Mouse (Mus musculus) MEL (cell line): ENCODE results near the gene Gsc. TPM values are rescaled to one million over a fixed set of nuclear protein-coding genes. Genes with fewer than 3 reads are reported as not detected.

Experiments used
- DNase-seq: peaks from one replicate; pipeline ENCODE4 v3.0.0; 2011; ENCODE audit warnings: low read depth, low spot score
- H3K27ac ChIP-seq: 2 replicates; pipeline ENCODE4 v1.5.1; 2012; ENCODE audit warnings: low read depth, mild to moderate bottlenecking, control low read depth, low read length, moderate library complexity; ENCODE audit not compliant: control insufficient read depth
- H3K27me3 ChIP-seq, 2 experiments: fragments of 150-350 bp in 1 of 2; sonication (generic) in 1 of 2; 2 replicates each; pipeline ENCODE4 v1.6.1; 2012; ENCODE audit warnings: low read length in 2 of 2, mild to moderate bottlenecking in 2 of 2, improper control_type of control experiment in 1 of 2, moderate library complexity in 1 of 2; ENCODE audit not compliant: insufficient read depth in 2 of 2, control insufficient read depth in 1 of 2
- H3K36me3 ChIP-seq, 2 experiments: 2 replicates each; pipeline ENCODE4 v1.6.1; 2012 to 2014; ENCODE audit warnings: low read length in 2 of 2, improper control_type of control experiment in 1 of 2, inconsistent platforms in 1 of 2, mild to moderate bottlenecking in 1 of 2; ENCODE audit not compliant: insufficient read depth in 2 of 2, control insufficient read depth in 1 of 2
- H3K4me1 ChIP-seq, 2 experiments: fragments of 150-350 bp in 1 of 2; sonication (generic) in 1 of 2; 2 replicates each; pipeline ENCODE4 v1.6.1; 2012; ENCODE audit warnings: low read length in 2 of 2, improper control_type of control experiment in 1 of 2, mild to moderate bottlenecking in 1 of 2; ENCODE audit not compliant: insufficient read depth in 2 of 2, control insufficient read depth in 1 of 2
- H3K4me3 ChIP-seq, 2 experiments: fragments of 150-350 bp in 1 of 2; sonication (generic) in 1 of 2; 2 replicates each; pipeline ENCODE4 v1.5.1; 2012; ENCODE audit warnings: low read depth in 2 of 2, low read length in 2 of 2, mild to moderate bottlenecking in 2 of 2, moderate library complexity in 2 of 2, control low read depth in 1 of 2, improper control_type of control experiment in 1 of 2; ENCODE audit not compliant: control insufficient read depth in 1 of 2, insufficient read depth in 1 of 2
- H3K79me2 ChIP-seq: 2 replicates; pipeline ENCODE4 v1.6.1; 2012; ENCODE audit warnings: mild to moderate bottlenecking, low read length, moderate library complexity; ENCODE audit not compliant: control insufficient read depth, poor library complexity, insufficient read depth
- H3K9ac ChIP-seq: 2 replicates; pipeline ENCODE4 v1.6.1; 2012; ENCODE audit warnings: low read depth, mild to moderate bottlenecking, control low read depth, low read length, moderate library complexity; ENCODE audit not compliant: control insufficient read depth, poor library complexity, severe bottlenecking
- H3K9me3 ChIP-seq: fragments of 150-350 bp; sonication (generic); replicated peaks from 2 replicates; pipeline ENCODE4 v1.6.1; 2012; ENCODE audit warnings: mild to moderate bottlenecking, low read length, improper control_type of control experiment, moderate library complexity; ENCODE audit not compliant: insufficient read depth
- CHD2 ChIP-seq: IDR thresholded peaks from 2 replicates; pipeline ENCODE4 v1.6.1; 2011; ENCODE audit warnings: low read length, improper control_type of control experiment
- CTCF ChIP-seq, 3 experiments: IDR thresholded peaks in 2 of 3; conservative IDR thresholded peaks in 1 of 3; 2 replicates each; pipeline ENCODE4 v1.5.1; 2011 to 2012; ENCODE audit warnings: low read length in 3 of 3, low read depth in 2 of 3, mild to moderate bottlenecking in 2 of 3, improper control_type of control experiment in 1 of 3, inconsistent platforms in 1 of 3, mixed read lengths in 1 of 3, moderate library complexity in 1 of 3; ENCODE audit not compliant: control insufficient read depth in 1 of 3, insufficient read depth in 1 of 3, poor library complexity in 1 of 3, severe bottlenecking in 1 of 3
- ETS1 ChIP-seq: IDR thresholded peaks from 2 replicates; pipeline ENCODE4 v1.6.1; 2012; ENCODE audit warnings: low read depth, mild to moderate bottlenecking, inconsistent platforms, low read length, improper control_type of control experiment, moderate library complexity
- GABPA ChIP-seq: IDR thresholded peaks from 2 replicates; pipeline ENCODE4 v1.6.1; 2012; ENCODE audit warnings: low read depth, mild to moderate bottlenecking, inconsistent platforms, low read length, improper control_type of control experiment, moderate library complexity
- GATA1 ChIP-seq: IDR thresholded peaks from 2 replicates; pipeline ENCODE4 v1.6.1; 2011; ENCODE audit warnings: low read depth, low read length, improper control_type of control experiment
- MAX ChIP-seq: IDR thresholded peaks from 2 replicates; pipeline ENCODE4 v1.6.1; 2011; ENCODE audit warnings: low read length, improper control_type of control experiment
- MXI1 ChIP-seq: IDR thresholded peaks from 2 replicates; pipeline ENCODE4 v1.6.1; 2011; ENCODE audit warnings: mild to moderate bottlenecking, low read depth, low read length, improper control_type of control experiment
- MYB ChIP-seq: IDR thresholded peaks from 2 replicates; pipeline ENCODE4 v1.6.1; 2011; ENCODE audit warnings: mild to moderate bottlenecking, low read depth, low read length, improper control_type of control experiment
- NRF1 ChIP-seq: IDR thresholded peaks from 2 replicates; pipeline ENCODE4 v1.6.1; 2014; ENCODE audit warnings: low read depth, mild to moderate bottlenecking, inconsistent platforms, low read length, improper control_type of control experiment, moderate library complexity; ENCODE audit not compliant: poor library complexity, insufficient read depth, severe bottlenecking
- POLR2AphosphoS2 ChIP-seq: IDR thresholded peaks from 2 replicates; pipeline ENCODE4 v1.6.1; 2011; ENCODE audit warnings: low read length, improper control_type of control experiment
- RAD21 ChIP-seq: IDR thresholded peaks from 2 replicates; pipeline ENCODE4 v1.6.1; 2011; ENCODE audit warnings: mild to moderate bottlenecking, low read depth, low read length, improper control_type of control experiment
- SIN3A ChIP-seq: IDR thresholded peaks from 2 replicates; pipeline ENCODE4 v1.6.1; 2012; ENCODE audit warnings: low read length, improper control_type of control experiment, inconsistent platforms
- SMC3 ChIP-seq: IDR thresholded peaks from 2 replicates; pipeline ENCODE4 v1.6.1; 2011; ENCODE audit warnings: low read depth, low read length, improper control_type of control experiment
- TAL1 ChIP-seq: IDR thresholded peaks from 2 replicates; pipeline ENCODE4 v1.6.1; 2012; ENCODE audit warnings: mild to moderate bottlenecking, inconsistent platforms, low read length, moderate library complexity, mixed read lengths
- USF1 ChIP-seq: IDR thresholded peaks from 2 replicates; pipeline ENCODE4 v1.6.1; 2014; ENCODE audit warnings: low read depth, mild to moderate bottlenecking, inconsistent platforms, low read length, improper control_type of control experiment, moderate library complexity
- ZKSCAN1 ChIP-seq: IDR thresholded peaks from 2 replicates; pipeline ENCODE4 v1.6.1; 2012; ENCODE audit warnings: low read depth, mild to moderate bottlenecking, inconsistent platforms, low read length, improper control_type of control experiment, moderate library complexity
- polyA plus RNA-seq, 2 experiments: library from polyadenylated mRNA; stranded (reverse) in 1 of 2; unstranded in 1 of 2; fragments of >175 nt in 1 of 2; fragments of >200 nt in 1 of 2; gene quantifications; 2 replicates each; pipeline versions ENCODE4 v1.2.1 to v1.2.4; 2012; ENCODE audit warnings: low replicate concordance in 2 of 2, low read depth in 1 of 2; ENCODE audit not compliant: insufficient read length in 2 of 2, insufficient read depth in 1 of 2, missing spikeins in 1 of 2
- total RNA-seq: library from RNA; depleted of rRNA; stranded (reverse); fragments of 300-350 nt; gene quantifications from 2 replicates; pipeline ENCODE4 v1.2.3, GENCODE M21; 2012; rRNA removed

The Gsc gene
- total and polyA plus RNA-seq, 3 experiments, result not detected

GRCm38 (mm10) chr12:104422615-104423392 is 50.3 kb downstream of the Gsc start:
- no peaks in the 10 kb centered on the region for H3K4me1 ChIP-seq
- TF ChIP-seq NRF1 (no peak), CHD2 (no peak), SIN3A (no peak), SMC3 (no peak), GABPA (no peak), GATA1 (no peak), ETS1 (no peak), CTCF (IDR thresholded peaks at IDR 0.05 in 2 of 3, conservative IDR thresholded peaks at IDR 0.05 in 1 of 3; ENCODE audit: control insufficient read depth in 1 of 3, insufficient read depth in 1 of 3, low read depth in 2 of 3, low read length in 3 of 3, poor library complexity in 1 of 3, severe bottlenecking in 1 of 3) (no peak), USF1 (no peak), RAD21 (no peak), TAL1 (no peak), MAX (no peak), POLR2AphosphoS2 (no peak), MXI1 (no peak), MYB (no peak), ZKSCAN1 (no peak)
- H3K4me3 ChIP-seq, result no peak overlapping the region
- H3K9me3 ChIP-seq, result no peaks in the 10 kb centered on the region
- no peaks in the 10 kb centered on the region for H3K27me3 ChIP-seq
- no peak overlapping the region for H3K9ac ChIP-seq
- H3K36me3 ChIP-seq, result no peaks in the 10 kb centered on the region
- H3K79me2 ChIP-seq, result no peaks in the 10 kb centered on the region
- no peak overlapping the region for H3K27ac ChIP-seq
- DNase-seq, result peak; percentile 14

Other genes with a start within 250 kb of the Gsc start
- gene Serpina3g, start 237.1 kb downstream of the Gsc start, total RNA-seq, result 0.19 and 0.33 TPM in 2 replicates
- gene Serpina3g, start 237.1 kb downstream of the Gsc start, polyA plus RNA-seq, result under 1 TPM in 1 of 2 experiments, not detected in 1; 0.24 TPM
- not detected in 2 replicates for gene Serpina3i, start 210.2 kb downstream of the Gsc start, total RNA-seq
- not detected for gene Serpina3i, start 210.2 kb downstream of the Gsc start, polyA plus RNA-seq
- gene Serpina3j, start 158.8 kb downstream of the Gsc start, total RNA-seq, result not detected in 2 replicates
- not detected for gene Serpina3j, start 158.8 kb downstream of the Gsc start, polyA plus RNA-seq
- not detected in 2 replicates for gene Serpina3k, start 134.8 kb downstream of the Gsc start, total RNA-seq
- not detected for gene Serpina3k, start 134.8 kb downstream of the Gsc start, polyA plus RNA-seq
- gene Serpina3m, start 134.8 kb downstream of the Gsc start, total RNA-seq, result not detected in 2 replicates
- gene Serpina3m, start 134.8 kb downstream of the Gsc start, polyA plus RNA-seq, result not detected
- not detected in 2 replicates for gene Serpina3n, start 66.6 kb downstream of the Gsc start, total RNA-seq
- gene Serpina3n, start 66.6 kb downstream of the Gsc start, polyA plus RNA-seq, result not detected